Mouse (Mus musculus): ENCODE results near the gene Parp16.

DNA sequence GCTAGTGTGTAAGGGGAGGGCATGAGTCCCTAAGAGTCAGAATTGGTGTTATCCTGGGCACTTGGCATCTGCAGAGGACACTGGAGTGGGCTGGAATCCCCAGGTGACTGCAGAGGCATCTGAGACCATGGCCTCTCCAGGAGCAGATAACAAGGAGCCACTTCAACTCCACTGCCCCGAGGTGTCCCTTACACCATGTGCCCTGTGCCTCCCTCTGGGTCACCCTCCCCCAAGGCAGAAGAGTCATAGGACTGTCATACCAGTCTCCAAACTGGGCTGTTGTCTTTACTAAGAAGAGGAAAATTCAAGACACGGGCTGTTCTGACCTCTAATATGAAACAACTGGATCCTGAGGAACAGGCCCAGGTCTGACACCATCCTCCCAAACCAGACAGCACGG lies 39.6 kb downstream of the Parp16 start:
- no peak for TF ChIP-seq CTCF (IDR thresholded peaks at IDR 0.05; ENCODE audit: insufficient read depth, low read length)
- no peak for TF ChIP-seq POLR2A (IDR thresholded peaks at IDR 0.05; ENCODE audit: borderline replicate concordance, extremely low read depth, low read depth, low read length)
